Mouse (Mus musculus): ENCODE results near the gene Mrpl18. TPM values are rescaled to one million over a fixed set of nuclear protein-coding genes. Genes with fewer than 3 reads are reported as not detected.
"Not testable (repeated sequence)": the region's sequence is repeated elsewhere in the genome, so short reads cannot be mapped to it uniquely, and the experiment has no call there.

The Mrpl18 gene
- polyA plus RNA-seq, 1 experiment from 2014 or later: 175 TPM

- Histone ChIP-seq H3K9me3 (no peaks in the 10 kb centered on the region), H3K4me1 (replicated peaks) (peaks cover 7% of the 10 kb centered on the region), H3K27ac (no peak overlapping the region), H3K27me3 (ENCODE audit: insufficient read depth, poor library complexity, severe bottlenecking) (no peaks in the 10 kb centered on the region), H3K36me3 (peaks cover 8% of the 10 kb centered on the region), H3K4me3 (no peak overlapping the region)
- 81% methylated on average over 2 of the region's 2 CpGs for WGBS
- no peak for DNase-seq (ENCODE audit: low spot score)
Observed at GRCm38 (mm10) chr17:12937412-12937970, 21.3 kb upstream of the Mrpl18 start.

GRCm38 (mm10) chr17:12935719-12936118 lies 19.6 kb upstream of the Mrpl18 start:
- 84% methylated on average over 4 of the region's 4 CpGs for WGBS
- Histone ChIP-seq H3K27ac (no peak overlapping the region), H3K4me1 (replicated peaks) (peaks cover 7% of the 10 kb centered on the region), H3K36me3 (no peaks in the 10 kb centered on the region), H3K27me3 (ENCODE audit: insufficient read depth, poor library complexity, severe bottlenecking) (no peaks in the 10 kb centered on the region), H3K4me3 (no peak overlapping the region), H3K9me3 (no peaks in the 10 kb centered on the region)
- DNase-seq (ENCODE audit: low spot score): no peak

- H3K36me3 ChIP-seq: peaks cover 19% of the 10 kb centered on the region
- H3K27me3 ChIP-seq (ENCODE audit: insufficient read depth, poor library complexity, severe bottlenecking); H3K4me3 ChIP-seq; H3K27ac ChIP-seq; H3K9me3 ChIP-seq; DNase-seq (ENCODE audit: low spot score); H3K4me1 ChIP-seq (replicated peaks): not testable (repeated sequence)
- WGBS: 88% methylated on average over 5 of the region's 5 CpGs
Observed at GRCm38 (mm10) chr17:12931576-12931975, 15.4 kb upstream of the Mrpl18 start.

- 91% methylated on average over 8 of the region's 8 CpGs for WGBS
- Histone ChIP-seq H3K4me3 (no peak overlapping the region), H3K27me3 (ENCODE audit: insufficient read depth, poor library complexity, severe bottlenecking) (no peaks in the 10 kb centered on the region), H3K9me3 (no peaks in the 10 kb centered on the region), H3K36me3 (peaks cover 77% of the 10 kb centered on the region), H3K4me1 (replicated peaks) (no peaks in the 10 kb centered on the region), H3K27ac (no peak overlapping the region)
- no peak for DNase-seq (ENCODE audit: low spot score)
Observed at GRCm38 (mm10) chr17:12925703-12926180, 9.6 kb upstream of the Mrpl18 start.

GRCm38 (mm10) chr17:12925001-12925400 lies 8.9 kb upstream of the Mrpl18 start:
- Histone ChIP-seq H3K9me3 (no peaks in the 10 kb centered on the region), H3K27me3 (ENCODE audit: insufficient read depth, poor library complexity, severe bottlenecking) (no peaks in the 10 kb centered on the region), H3K4me1 (replicated peaks) (no peaks in the 10 kb centered on the region), H3K27ac (no peak overlapping the region), H3K4me3 (no peak overlapping the region), H3K36me3 (peaks cover 84% of the 10 kb centered on the region)
- no peak for DNase-seq (ENCODE audit: low spot score)
- 95% methylated on average over 3 of the region's 3 CpGs for WGBS

GRCm38 (mm10) chr17:12921073-12921472 lies 4.9 kb upstream of the Mrpl18 start:
- Histone ChIP-seq H3K4me3 (no peak overlapping the region), H3K27me3 (ENCODE audit: insufficient read depth, poor library complexity, severe bottlenecking) (no peaks in the 10 kb centered on the region), H3K9me3 (no peaks in the 10 kb centered on the region), H3K36me3 (peaks cover 87% of the 10 kb centered on the region), H3K27ac (no peak overlapping the region), H3K4me1 (replicated peaks) (peaks cover 11% of the 10 kb centered on the region)
- DNase-seq (ENCODE audit: low spot score): no peak
- 93% methylated on average over 1 of the region's 1 CpGs for WGBS

- Histone ChIP-seq H3K4me3 (peak overlapping the region; percentile 98), H3K4me1 (replicated peaks) (peaks cover 18% of the 10 kb centered on the region), H3K27ac (peak overlapping the region; percentile 97), H3K9me3 (no peaks in the 10 kb centered on the region), H3K27me3 (ENCODE audit: insufficient read depth, poor library complexity, severe bottlenecking) (no peaks in the 10 kb centered on the region), H3K36me3 (peaks cover 71% of the 10 kb centered on the region)
- WGBS: under 1% methylated on average over 40 of the region's 40 CpGs
- no peak for DNase-seq (ENCODE audit: low spot score)
Observed at GRCm38 (mm10) chr17:12916588-12917380, 639 bp upstream of the Mrpl18 start.

- WGBS: 2% methylated on average over 18 of the region's 18 CpGs
- Histone ChIP-seq H3K4me3 (peak within 1 kb of the TSS; percentile 98), H3K36me3 (peaks cover 71% of the 10 kb centered on the region)
Observed at GRCm38 (mm10) chr17:12915488-12915880, 661 bp downstream of the Mrpl18 start, which contains the start of gene Tcp1. Gene Tcp1 (plus strand): TSS chr17:12915701.

GRCm38 (mm10) chr17:12910391-12910790 lies 5.8 kb downstream of the Mrpl18 start:
- WGBS: 89% methylated on average over 8 of the region's 8 CpGs
- DNase-seq (ENCODE audit: low spot score): no peak
- H3K9me3 ChIP-seq: no peaks in the 10 kb centered on the region
- no peaks in the 10 kb centered on the region for H3K27me3 ChIP-seq (ENCODE audit: insufficient read depth, poor library complexity, severe bottlenecking)
- no peak overlapping the region for H3K4me3 ChIP-seq
- H3K36me3 ChIP-seq: peaks cover 58% of the 10 kb centered on the region
- no peak overlapping the region for H3K27ac ChIP-seq
- peaks cover 8% of the 10 kb centered on the region for H3K4me1 ChIP-seq (replicated peaks)

More at GRCm38 (mm10) chr17:12915488-12915880, 661 bp downstream of the Mrpl18 start, which contains the start of gene Tcp1:
- Histone ChIP-seq H3K4me1 (replicated peaks) (peaks cover 18% of the 10 kb centered on the region), H3K27me3 (ENCODE audit: insufficient read depth, poor library complexity, severe bottlenecking) (no peaks in the 10 kb centered on the region), H3K9me3 (no peaks in the 10 kb centered on the region), H3K27ac (peak within 1 kb of the TSS; percentile 97)
- DNase-seq (ENCODE audit: low spot score): peak; percentile 24

- H3K4me1 ChIP-seq (replicated peaks): no peaks in the 10 kb centered on the region; the same call in 1 of the 2 replicates
- no peak within 1 kb of the TSS for H3K4me3 ChIP-seq
- no peak within 1 kb of the TSS for H3K27ac ChIP-seq
- 81% methylated on average over 35 of the region's 35 CpGs for WGBS
- H3K27me3 ChIP-seq (ENCODE audit: insufficient read depth, poor library complexity, severe bottlenecking): no peaks in the 10 kb centered on the region
- H3K9me3 ChIP-seq: no peaks in the 10 kb centered on the region
- H3K36me3 ChIP-seq: peaks cover 66% of the 10 kb centered on the region
- DNase-seq (ENCODE audit: low spot score): no peak
Observed at GRCm38 (mm10) chr17:12909361-12910280, 6.5 kb downstream of the Mrpl18 start, which contains the start of gene Pnldc1. Gene Pnldc1 (minus strand): TSS chr17:12910230.

GRCm38 (mm10) chr17:12906436-12906835 lies 9.7 kb downstream of the Mrpl18 start:
- Histone ChIP-seq H3K27ac (no peak overlapping the region), H3K4me1 (replicated peaks) (peaks cover 14% of the 10 kb centered on the region), H3K27me3 (ENCODE audit: insufficient read depth, poor library complexity, severe bottlenecking) (no peaks in the 10 kb centered on the region), H3K4me3 (no peak overlapping the region), H3K36me3 (peaks cover 56% of the 10 kb centered on the region), H3K9me3 (no peaks in the 10 kb centered on the region)
- no peak for DNase-seq (ENCODE audit: low spot score)
- 92% methylated on average over 9 of the region's 9 CpGs for WGBS

- DNase-seq (ENCODE audit: low spot score): no peak
- Histone ChIP-seq H3K36me3 (peaks cover 56% of the 10 kb centered on the region), H3K9me3 (no peaks in the 10 kb centered on the region), H3K4me1 (replicated peaks) (peaks cover 14% of the 10 kb centered on the region), H3K27ac (no peak overlapping the region), H3K4me3 (no peak overlapping the region), H3K27me3 (ENCODE audit: insufficient read depth, poor library complexity, severe bottlenecking) (no peaks in the 10 kb centered on the region)
- 86% methylated on average over 4 of the region's 4 CpGs for WGBS
Observed at GRCm38 (mm10) chr17:12905810-12906209, 10.3 kb downstream of the Mrpl18 start.

Data from hindbrain, embryonic 10.5 days (tissue).